Mouse (Mus musculus) neural tube, embryonic 11.5 days (tissue): ENCODE measurements around the gene Zfp423. TPM values are rescaled to one million over a fixed set of nuclear protein-coding genes. Genes with fewer than 3 reads are reported as not detected.
A peak's percentile ranks its signal among the peaks of the same experiment; 100 is the strongest.

Source experiments
- ATAC-seq: fragments of 200-750 bp; cut with Nextera tagmentation; 2 replicates; pipeline ENCODE4 v1.8.0; 2017; ENCODE audit warnings: moderate number of reproducible peaks, mild to moderate bottlenecking, moderate TSS enrichment, moderate library complexity; ENCODE audit not compliant: insufficient read depth, low FRiP score, low TSS enrichment
- DNase-seq: peaks from one replicate; pipeline ENCODE4 v3.0.0-alpha.2; 2015; ENCODE audit warnings: low spot score
- H3K27ac ChIP-seq: fragments of 300-500 bp; sonication (generic); 2 replicates; pipeline ENCODE4 v1.5.1; 2014; ENCODE audit warnings: low read depth, mild to moderate bottlenecking, low read length
- H3K27me3 ChIP-seq: fragments of 300-500 bp; sonication (generic); 2 replicates; pipeline ENCODE4 v1.6.1; 2014; ENCODE audit warnings: mild to moderate bottlenecking, low read length, mixed read lengths; ENCODE audit not compliant: control insufficient read depth, insufficient read depth
- H3K36me3 ChIP-seq: fragments of 300-500 bp; sonication (generic); 2 replicates; pipeline ENCODE4 v1.6.1; 2014; ENCODE audit warnings: mild to moderate bottlenecking, low read length, moderate library complexity, mixed read lengths; ENCODE audit not compliant: control insufficient read depth, insufficient read depth
- H3K4me1 ChIP-seq: fragments of 300-500 bp; sonication (generic); 2 replicates; pipeline ENCODE4 v1.6.1; 2014; ENCODE audit warnings: low read length, mixed read lengths; ENCODE audit not compliant: control insufficient read depth, insufficient read depth
- H3K4me2 ChIP-seq: fragments of 300-500 bp; sonication (generic); 2 replicates; pipeline ENCODE4 v1.6.1; 2014; ENCODE audit warnings: low read depth, mild to moderate bottlenecking, moderate library complexity
- H3K4me3 ChIP-seq: fragments of 300-500 bp; sonication (generic); 2 replicates; pipeline ENCODE4 v1.5.1; 2014; ENCODE audit warnings: low read depth, low read length
- H3K9ac ChIP-seq: fragments of 300-500 bp; sonication (generic); 2 replicates; pipeline ENCODE4 v1.6.1; 2014; ENCODE audit warnings: mild to moderate bottlenecking, low read length
- H3K9me3 ChIP-seq: fragments of 300-500 bp; sonication (generic); 2 replicates; pipeline ENCODE4 v1.6.1; 2016; ENCODE audit warnings: low read length; ENCODE audit not compliant: control insufficient read depth
- WGBS: fragments of 180-500 bp; shearing (Covaris S2); extraction: QIAGEN DNeasy Blood & Tissue Kit; methylation state at CpG from one replicate; pipeline ENCODE4 v1.1.7; 2014; 5-methylcytosine and 5-hydroxymethylcytosine counted together
- polyA plus RNA-seq: library from polyadenylated mRNA; unstranded; fragments of >200 nt; fragmentation: Nextera tagmentation; extraction: Ambion mirVana; gene quantifications from 2 replicates; pipeline ENCODE4 v1.2.1, GENCODE M21; 2014

Gene Zfp423
- polyA plus RNA-seq, 1 experiment from 2014 or later: 40.7 TPM

DNA sequence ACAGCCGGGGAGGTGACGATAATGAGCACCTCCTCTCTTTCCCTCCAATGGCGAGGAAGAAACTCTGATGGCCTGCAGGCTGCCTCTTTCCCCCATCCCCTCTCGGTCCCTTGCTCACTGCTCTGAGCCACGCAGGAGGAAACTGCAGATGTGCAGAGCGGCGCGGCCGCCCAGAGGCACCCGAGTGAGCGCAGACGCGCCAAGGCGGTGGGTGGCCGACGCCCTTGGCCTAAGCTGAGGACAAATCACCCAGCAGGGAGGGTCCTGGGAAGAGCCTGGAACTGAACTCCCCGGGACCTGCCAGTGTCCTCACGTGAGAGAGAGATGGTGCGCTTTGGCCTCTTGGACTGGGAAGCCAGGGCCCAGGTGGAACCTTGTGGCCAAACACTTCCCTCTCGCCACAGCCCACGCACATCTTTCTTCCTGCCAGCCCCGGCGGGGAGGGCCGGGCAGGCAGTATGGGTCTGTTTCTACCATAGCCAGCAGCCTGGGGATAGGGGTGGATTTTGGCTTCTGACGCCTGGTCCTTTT lies 296.5 kb downstream of the Zfp423 start:
- Histone ChIP-seq H3K4me2 (peak overlapping the region; percentile 30), H3K36me3 (no peaks in the 10 kb centered on the region), H3K27me3 (peaks cover 6% of the 10 kb centered on the region; the same call in 1 of the 2 replicates), H3K27ac (peak overlapping the region; percentile 24), H3K9ac (peak overlapping the region; percentile 35), H3K4me3 (peak overlapping the region; percentile 8; the same call in 1 of the 2 replicates), H3K9me3 (no peaks in the 10 kb centered on the region), H3K4me1 (peaks cover 39% of the 10 kb centered on the region)
- 3% methylated on average over 25 of the region's 25 CpGs for WGBS
- ATAC-seq: peak; percentile 14; the same call in 1 of the 2 replicates
- DNase-seq: peak; percentile 65

DNA sequence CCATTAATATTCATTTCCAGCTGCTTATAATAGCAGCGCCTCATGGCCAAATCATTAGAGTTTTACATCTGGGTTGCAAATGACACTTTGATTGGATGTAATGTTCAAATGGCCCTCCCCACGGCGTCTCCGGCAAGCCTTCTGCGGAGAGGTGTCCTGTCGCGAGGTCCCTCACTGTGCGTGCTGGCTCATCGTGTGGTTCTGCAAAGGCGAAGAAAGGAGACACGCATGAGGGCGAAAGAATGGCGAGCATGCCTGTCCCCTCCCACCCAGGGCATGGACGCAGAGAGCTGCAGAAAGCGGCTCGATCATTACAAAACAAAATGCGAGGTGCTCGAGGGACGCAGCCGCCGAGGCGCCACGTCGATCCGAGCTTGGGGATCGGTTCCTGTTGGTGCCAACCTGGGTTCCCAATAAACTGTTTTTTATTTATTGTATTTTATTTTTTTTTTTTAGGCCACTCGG lies 297.1 kb downstream of the Zfp423 start:
- Histone ChIP-seq H3K4me3 (peak overlapping the region; percentile 8; the same call in 1 of the 2 replicates), H3K9ac (peak overlapping the region; percentile 35), H3K27ac (peak overlapping the region; percentile 24), H3K9me3 (no peaks in the 10 kb centered on the region), H3K4me2 (peak overlapping the region; percentile 30), H3K36me3 (no peaks in the 10 kb centered on the region), H3K27me3 (peaks cover 6% of the 10 kb centered on the region; the same call in 1 of the 2 replicates), H3K4me1 (peaks cover 40% of the 10 kb centered on the region)
- 2% methylated on average over 27 of the region's 27 CpGs for WGBS
- peak; percentile 43 for DNase-seq
- no peak for ATAC-seq

DNA sequence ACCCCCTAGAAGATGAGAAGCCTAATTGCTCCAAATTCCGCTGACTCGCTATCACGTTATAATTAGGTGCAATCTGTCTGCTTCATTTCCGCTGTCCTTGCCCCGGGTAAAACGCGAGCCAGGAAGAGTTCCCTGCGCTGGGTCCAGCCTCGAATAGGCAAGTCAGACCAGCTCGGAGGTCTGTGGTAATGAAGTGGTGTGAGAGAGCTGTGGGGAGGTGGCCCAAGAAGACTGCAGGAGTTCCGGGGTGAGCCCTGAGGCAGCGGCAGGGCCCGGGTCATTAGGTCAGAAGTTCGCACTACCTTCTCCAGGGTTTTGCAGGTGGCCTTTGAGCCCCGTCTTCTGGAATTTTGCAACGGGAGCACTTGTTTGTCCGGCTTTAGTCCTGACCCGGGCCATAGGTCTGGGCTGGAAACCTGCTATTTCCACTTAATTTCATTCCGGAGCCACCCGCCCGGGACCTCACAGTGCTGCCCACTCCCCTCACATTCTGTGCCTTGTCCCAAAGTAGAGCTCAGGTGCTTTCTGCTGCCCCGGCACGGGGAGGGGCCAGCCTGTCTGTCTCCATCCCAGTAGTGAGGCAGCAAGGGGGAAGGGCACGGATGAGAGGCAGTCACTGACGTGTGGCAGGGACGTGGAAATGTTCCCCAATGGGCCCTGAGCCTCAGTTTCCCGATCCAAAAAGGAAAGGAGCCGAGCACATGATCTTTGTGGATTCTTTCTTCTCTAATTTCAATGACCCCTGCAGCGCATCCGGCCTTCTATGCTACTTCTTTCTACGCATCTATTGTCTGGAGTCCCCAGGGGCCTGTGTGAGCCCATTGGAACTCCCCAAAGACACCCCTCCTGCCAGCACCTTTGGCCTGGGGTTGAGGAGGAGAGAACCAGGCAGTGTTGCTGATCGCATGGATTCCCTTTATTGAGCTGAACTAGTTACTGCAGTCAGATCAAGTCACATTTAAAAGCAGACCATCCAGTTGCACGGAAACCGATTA lies 298.2 kb downstream of the Zfp423 start:
- 5% methylated on average over 34 of the region's 34 CpGs for WGBS
- ATAC-seq: no peak
- Histone ChIP-seq H3K27me3 (peaks cover 6% of the 10 kb centered on the region; the same call in 1 of the 2 replicates), H3K4me1 (peaks cover 47% of the 10 kb centered on the region), H3K9ac (no peak overlapping the region), H3K36me3 (no peaks in the 10 kb centered on the region), H3K27ac (0 out of 2 replicates have a peak overlapping the region, but pooled peaks have one; percentile 23), H3K4me2 (peak overlapping the region; percentile 10), H3K4me3 (no peak overlapping the region), H3K9me3 (no peaks in the 10 kb centered on the region)
- DNase-seq: peak; percentile 41

DNA sequence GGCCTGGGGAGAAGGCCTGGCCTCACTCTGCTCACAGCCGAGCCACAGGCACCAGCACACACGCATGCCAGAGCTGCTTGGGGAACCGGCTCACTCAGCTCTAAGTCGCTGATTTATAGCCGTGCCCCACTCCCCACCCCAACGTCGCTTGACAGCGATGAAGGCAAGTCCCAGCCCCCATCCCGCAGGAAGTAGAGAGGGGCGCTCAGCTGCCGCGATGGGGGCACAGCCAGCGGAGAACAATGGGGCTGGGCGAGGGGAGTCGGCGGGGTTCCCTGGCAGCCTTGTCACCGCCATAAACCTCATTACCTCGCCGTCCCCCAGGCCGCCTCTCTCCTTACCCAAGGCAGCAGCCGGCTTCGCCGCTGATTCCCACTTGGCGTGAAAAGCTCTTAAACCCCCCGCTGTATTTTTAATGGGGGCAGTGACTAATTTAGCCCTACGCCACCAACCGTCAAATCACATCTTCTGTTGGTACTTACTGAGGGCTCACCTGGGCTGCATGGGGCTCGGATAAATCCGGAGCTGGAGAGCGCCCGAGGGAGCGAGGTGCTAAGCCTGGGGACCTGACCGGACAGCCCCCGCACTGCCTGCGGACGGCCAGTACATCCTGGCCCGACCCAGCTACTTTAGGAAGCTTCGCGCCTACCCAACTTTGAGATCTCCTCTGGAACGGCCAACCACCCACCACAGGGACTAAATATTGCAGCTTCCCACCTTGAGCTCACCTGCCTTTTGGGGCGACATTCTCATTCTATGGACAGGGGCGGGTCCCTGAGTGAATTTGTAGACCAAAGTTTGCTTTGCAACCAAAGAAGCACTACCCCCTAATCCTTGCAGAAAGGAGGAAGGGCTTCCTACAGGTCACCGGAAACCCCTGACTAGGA lies 299.1 kb downstream of the Zfp423 start:
- H3K36me3 ChIP-seq: no peaks in the 10 kb centered on the region
- under 1% methylated on average over 43 of the region's 43 CpGs for WGBS
- peaks cover 6% of the 10 kb centered on the region; the same call in 1 of the 2 replicates for H3K27me3 ChIP-seq
- no peaks in the 10 kb centered on the region for H3K9me3 ChIP-seq
- peak overlapping the region; percentile 41; the same call in 1 of the 2 replicates for H3K9ac ChIP-seq
- H3K4me1 ChIP-seq: peaks cover 48% of the 10 kb centered on the region
- DNase-seq: peak; percentile 67
- ATAC-seq: peak; percentile 74; the same call in 1 of the 2 replicates
- 0 out of 2 replicates have a peak overlapping the region, but pooled peaks have one; percentile 53 for H3K27ac ChIP-seq
- H3K4me2 ChIP-seq: peak overlapping the region; percentile 53
- peak overlapping the region; percentile 20 for H3K4me3 ChIP-seq

DNA sequence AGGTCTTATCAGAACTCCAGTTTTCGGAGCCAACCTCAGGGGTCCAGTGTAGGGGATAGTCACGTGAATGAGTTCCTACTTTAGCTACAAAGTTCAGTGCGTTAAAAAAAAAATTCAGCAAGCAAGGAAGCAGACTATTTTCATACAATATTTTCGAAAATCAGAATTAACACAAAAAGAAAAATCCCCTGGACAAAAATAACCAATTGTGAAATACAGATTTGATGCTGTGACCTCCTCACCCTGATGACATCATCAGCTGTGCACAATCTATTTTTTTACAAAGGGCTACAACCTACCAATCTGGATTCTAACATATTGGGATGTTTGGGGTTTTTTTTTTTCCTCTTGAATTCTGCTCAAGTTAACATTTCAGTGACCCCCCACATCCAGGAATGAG lies 301.9 kb downstream of the Zfp423 start:
- H3K9me3 ChIP-seq: no peaks in the 10 kb centered on the region
- DNase-seq: no peak
- no peak overlapping the region for H3K9ac ChIP-seq
- H3K4me1 ChIP-seq: peaks cover 38% of the 10 kb centered on the region
- H3K27ac ChIP-seq: no peak overlapping the region
- H3K36me3 ChIP-seq: no peaks in the 10 kb centered on the region
- H3K4me3 ChIP-seq: no peak overlapping the region
- H3K27me3 ChIP-seq: peaks cover 6% of the 10 kb centered on the region; the same call in 1 of the 2 replicates
- H3K4me2 ChIP-seq: no peak overlapping the region
- 82% methylated on average over 4 of the region's 4 CpGs for WGBS
- ATAC-seq: no peak

DNA sequence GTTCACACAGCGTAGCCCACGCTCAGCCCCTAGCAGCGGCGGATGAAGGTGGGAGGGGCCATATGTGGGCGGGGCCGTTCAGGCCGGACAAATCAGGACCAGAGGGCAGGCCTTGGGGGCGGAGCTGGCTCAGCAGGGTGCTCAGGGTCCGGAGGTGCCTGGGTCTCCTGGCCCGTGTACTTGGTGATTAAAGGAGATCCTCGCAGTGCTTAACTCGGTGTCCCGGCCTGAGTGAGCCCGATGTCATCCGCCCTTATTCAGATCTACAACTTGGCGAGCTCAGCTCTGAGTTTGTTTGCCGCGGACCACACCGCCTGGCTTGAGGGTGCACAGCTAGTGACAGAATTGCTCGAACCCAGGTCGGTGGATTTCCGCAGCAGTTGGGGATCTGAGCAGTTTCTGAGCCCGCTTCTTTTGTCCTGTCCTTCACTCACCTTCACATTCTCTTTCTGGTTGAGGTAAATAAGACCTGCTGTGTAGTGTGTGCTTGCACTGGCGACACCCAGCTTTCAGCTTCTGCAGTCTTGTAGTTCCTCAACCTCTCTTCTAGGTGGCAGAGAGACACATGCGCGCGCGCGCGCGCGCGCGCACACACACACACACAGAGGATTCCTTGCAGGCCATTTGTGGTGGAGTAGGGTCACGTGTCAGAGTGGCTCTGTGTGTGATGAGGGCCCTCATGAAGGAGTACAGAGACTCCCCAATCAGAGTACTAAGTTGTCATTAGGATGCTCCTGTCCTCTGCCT lies 302.7 kb downstream of the Zfp423 start:
- WGBS: 9% methylated on average over 35 of the region's 35 CpGs
- Histone ChIP-seq H3K4me1 (peaks cover 33% of the 10 kb centered on the region), H3K4me2 (peak overlapping the region; percentile 59), H3K4me3 (peak overlapping the region; percentile 25), H3K27ac (no peak overlapping the region), H3K27me3 (peaks cover 6% of the 10 kb centered on the region; the same call in 1 of the 2 replicates), H3K9ac (no peak overlapping the region), H3K9me3 (no peaks in the 10 kb centered on the region), H3K36me3 (no peaks in the 10 kb centered on the region)
- ATAC-seq: peak; percentile 71
- peak; percentile 85 for DNase-seq

DNA sequence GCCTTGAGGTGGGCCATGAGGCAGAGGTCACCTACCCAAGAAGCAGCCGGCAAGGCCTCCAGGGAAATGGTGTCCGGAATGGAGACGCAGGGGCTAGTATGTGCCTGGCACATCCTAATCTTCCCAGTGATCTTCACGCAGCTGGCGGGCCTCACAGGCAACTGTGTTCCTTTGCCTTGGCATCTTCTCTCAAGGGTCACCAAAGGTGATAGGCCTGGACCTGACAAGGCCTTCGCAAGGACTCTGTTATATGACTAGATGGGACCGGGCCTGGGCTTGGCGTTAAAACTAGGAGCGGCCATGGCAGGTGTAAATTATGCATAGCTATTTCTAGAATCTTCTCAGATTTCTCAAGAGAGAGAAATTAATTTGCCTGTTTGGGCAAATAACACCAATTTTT lies 303.4 kb downstream of the Zfp423 start:
- Histone ChIP-seq H3K4me2 (no peak overlapping the region), H3K4me3 (no peak overlapping the region), H3K9ac (no peak overlapping the region), H3K27ac (no peak overlapping the region), H3K4me1 (peaks cover 27% of the 10 kb centered on the region), H3K9me3 (no peaks in the 10 kb centered on the region), H3K27me3 (peaks cover under 1% of the 10 kb centered on the region; the same call in 1 of the 2 replicates), H3K36me3 (no peaks in the 10 kb centered on the region)
- no peak for ATAC-seq
- WGBS: 78% methylated on average over 9 of the region's 9 CpGs
- no peak for DNase-seq
